Mouse (Mus musculus) bone marrow macrophage, adult 2 months (primary cell): ENCODE results near the gene Stip1. TPM values are rescaled to one million over a fixed set of nuclear protein-coding genes. Genes with fewer than 3 reads are reported as not detected.

ENCODE experiments used
- H3K27ac ChIP-seq: 2 replicates; pipeline ENCODE4 v1.5.1; 2012; ENCODE audit warnings: low read depth, low read length; ENCODE audit not compliant: insufficient read depth
- H3K4me1 ChIP-seq: 2 replicates; pipeline ENCODE4 v1.6.1; 2012; ENCODE audit warnings: low read length; ENCODE audit not compliant: control insufficient read depth, insufficient read depth
- H3K4me3 ChIP-seq: 2 replicates; pipeline ENCODE4 v1.5.1; 2012; ENCODE audit warnings: mild to moderate bottlenecking, low read length, moderate library complexity; ENCODE audit not compliant: insufficient read depth
- CTCF ChIP-seq: IDR thresholded peaks from 2 replicates; pipeline ENCODE4 v1.5.1; 2012; ENCODE audit warnings: low read depth, mild to moderate bottlenecking, low read length, moderate library complexity
- POLR2A ChIP-seq: IDR thresholded peaks from 2 replicates; pipeline ENCODE4 v1.6.1; 2012; ENCODE audit warnings: mild to moderate bottlenecking, low read depth, low read length, borderline replicate concordance
- polyA plus RNA-seq: library from polyadenylated mRNA; stranded (reverse); fragments of >200 nt; gene quantifications from 2 replicates; pipeline ENCODE4 v1.2.4, GENCODE M21; 2012; ENCODE audit not compliant: missing spikeins, insufficient read depth, insufficient read length

The Stip1 gene
- polyA plus RNA-seq, 1 experiment = 56.2 TPM

- no peak overlapping the region for H3K27ac ChIP-seq
- no peak overlapping the region for H3K4me3 ChIP-seq
- H3K4me1 ChIP-seq = peaks cover 3% of the 10 kb centered on the region; the same call in 1 of the 2 replicates
- TF ChIP-seq POLR2A (no peak), CTCF (no peak)
Observed at GRCm38 (mm10) chr19:7044706-7045105, 4.9 kb upstream of the Stip1 start.

GRCm38 (mm10) chr19:7044279-7044678, 4.5 kb upstream of the Stip1 start:
- peaks cover 3% of the 10 kb centered on the region; the same call in 1 of the 2 replicates for H3K4me1 ChIP-seq
- no peak overlapping the region for H3K4me3 ChIP-seq
- H3K27ac ChIP-seq = no peak overlapping the region
- TF ChIP-seq POLR2A = no peak
- TF ChIP-seq CTCF = no peak

- no peak overlapping the region for H3K4me3 ChIP-seq
- H3K27ac ChIP-seq = no peak overlapping the region
- H3K4me1 ChIP-seq = peaks cover 11% of the 10 kb centered on the region
- TF ChIP-seq CTCF = no peak
- TF ChIP-seq POLR2A = no peak
Observed at GRCm38 (mm10) chr19:7041171-7041570, 1.4 kb upstream of the Stip1 start.

GRCm38 (mm10) chr19:7040637-7041130, 917 bp upstream of the Stip1 start:
- Histone ChIP-seq H3K27ac (peak overlapping the region; percentile 61), H3K4me3 (peak overlapping the region; percentile 66), H3K4me1 (peaks cover 11% of the 10 kb centered on the region)
- TF ChIP-seq POLR2A (no peak), CTCF (no peak)

GRCm38 (mm10) chr19:7039088-7039720, 563 bp downstream of the Stip1 start:
- Histone ChIP-seq H3K27ac (no peak overlapping the region; the same call in 1 of the 2 replicates), H3K4me1 (peaks cover 11% of the 10 kb centered on the region), H3K4me3 (peak overlapping the region; percentile 85)
- TF ChIP-seq CTCF = no peak
- no peak for TF ChIP-seq POLR2A

- TF ChIP-seq POLR2A (no peak), CTCF (no peak)
- peaks cover 9% of the 10 kb centered on the region for H3K4me1 ChIP-seq
- no peak overlapping the region for H3K27ac ChIP-seq
- H3K4me3 ChIP-seq = no peak overlapping the region
Observed at GRCm38 (mm10) chr19:7034006-7034405, 5.8 kb downstream of the Stip1 start.

GRCm38 (mm10) chr19:7029531-7029930, 10.2 kb downstream of the Stip1 start:
- no peaks in the 10 kb centered on the region for H3K4me1 ChIP-seq
- H3K4me3 ChIP-seq = no peak overlapping the region
- TF ChIP-seq CTCF (no peak), POLR2A (no peak)
- no peak overlapping the region for H3K27ac ChIP-seq

GRCm38 (mm10) chr19:7020224-7020641, 19.5 kb downstream of the Stip1 start:
- Histone ChIP-seq H3K27ac (peak overlapping the region; percentile 99), H3K4me3 (no peak overlapping the region), H3K4me1 (peaks cover 19% of the 10 kb centered on the region)
- peak; percentile 90 for TF ChIP-seq CTCF
- TF ChIP-seq POLR2A = no peak

GRCm38 (mm10) chr19:7019191-7019590, 20.6 kb downstream of the Stip1 start, which contains the start of gene Fermt3:
TSS of gene Fermt3 (minus strand) at chr19:7019469.
- H3K27ac ChIP-seq = peak within 1 kb of the TSS; percentile 99
- H3K4me1 ChIP-seq = peaks cover 19% of the 10 kb centered on the region
- TF ChIP-seq POLR2A = no peak
- TF ChIP-seq CTCF = no peak
- H3K4me3 ChIP-seq = peak within 1 kb of the TSS; percentile 75

GRCm38 (mm10) chr19:7018546-7018945, 21.2 kb downstream of the Stip1 start:
- H3K4me3 ChIP-seq = peak overlapping the region; percentile 75
- peaks cover 20% of the 10 kb centered on the region for H3K4me1 ChIP-seq
- TF ChIP-seq CTCF (no peak), POLR2A (peak; percentile 57; the same call in 1 of the 2 replicates)
- peak overlapping the region; percentile 99 for H3K27ac ChIP-seq
